Mouse (Mus musculus): ENCODE measurements around the gene Prkaa2. TPM values are rescaled to one million over a fixed set of nuclear protein-coding genes. Genes with fewer than 3 reads are reported as not detected.
"Not testable (repeated sequence)": the region's sequence is repeated elsewhere in the genome, so short reads cannot be mapped to it uniquely, and the experiment has no call there.

The Prkaa2 gene
- polyA plus RNA-seq, 3 experiments from 2014 or later: not detected

GRCm38 (mm10) chr4:105015496-105015895, 94.2 kb downstream of the Prkaa2 start:
- no peak for ATAC-seq

DNA sequence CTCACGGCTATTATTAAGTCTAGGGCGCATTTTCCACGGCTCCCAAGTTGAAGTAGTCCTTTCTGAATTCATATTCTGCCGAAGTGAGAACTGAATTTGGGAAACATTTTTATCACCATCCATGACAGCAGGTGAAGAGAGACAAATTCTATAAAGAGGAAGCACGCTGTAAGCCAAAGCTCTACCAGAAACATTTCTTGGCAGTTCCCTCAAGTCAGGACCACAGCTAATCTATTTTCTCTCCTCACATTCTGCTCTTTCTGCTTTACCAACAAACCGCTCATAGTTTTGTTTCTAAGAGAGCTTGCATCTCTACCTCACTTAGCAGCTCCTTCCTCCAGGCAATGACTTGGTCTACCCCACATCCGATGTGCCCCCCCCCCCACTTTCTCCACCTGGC, 96.0 kb downstream of the Prkaa2 start:
- no peak for ATAC-seq

DNA sequence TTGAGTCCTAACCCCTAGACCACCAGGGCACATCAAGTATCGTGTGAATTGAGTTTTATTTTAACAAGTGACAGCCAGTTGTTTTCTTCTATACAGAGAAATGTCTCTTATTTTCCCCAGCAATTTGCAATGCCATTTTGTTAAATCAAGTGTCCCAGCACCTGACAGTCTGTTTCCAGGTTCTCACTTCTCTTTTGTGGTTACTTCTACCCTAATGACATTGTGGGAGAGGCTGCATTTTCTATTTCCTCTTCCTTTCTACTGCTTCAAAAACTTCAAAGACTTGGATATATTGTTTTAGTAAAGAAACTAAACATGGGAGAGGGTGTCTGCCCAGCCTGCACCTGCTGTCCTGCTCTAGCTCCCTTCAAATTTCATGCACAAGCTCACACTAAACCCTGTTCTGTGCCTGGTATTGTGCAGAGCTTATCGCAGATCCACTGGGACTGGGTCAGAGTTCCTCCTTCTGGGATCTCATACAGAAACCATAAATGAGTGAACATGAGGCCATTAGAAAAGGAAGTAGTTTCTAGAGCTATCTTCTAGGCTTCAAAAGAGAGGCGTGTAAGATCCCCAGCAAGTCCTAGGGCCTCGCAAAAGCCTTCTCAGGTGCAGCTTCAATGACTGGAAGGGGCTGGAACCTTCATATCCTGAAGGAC, 102.2 kb downstream of the Prkaa2 start:
- no peak for ATAC-seq

- ATAC-seq: not testable (repeated sequence)
Measured at GRCm38 (mm10) chr4:105004649-105005048, 105.0 kb downstream of the Prkaa2 start.

DNA sequence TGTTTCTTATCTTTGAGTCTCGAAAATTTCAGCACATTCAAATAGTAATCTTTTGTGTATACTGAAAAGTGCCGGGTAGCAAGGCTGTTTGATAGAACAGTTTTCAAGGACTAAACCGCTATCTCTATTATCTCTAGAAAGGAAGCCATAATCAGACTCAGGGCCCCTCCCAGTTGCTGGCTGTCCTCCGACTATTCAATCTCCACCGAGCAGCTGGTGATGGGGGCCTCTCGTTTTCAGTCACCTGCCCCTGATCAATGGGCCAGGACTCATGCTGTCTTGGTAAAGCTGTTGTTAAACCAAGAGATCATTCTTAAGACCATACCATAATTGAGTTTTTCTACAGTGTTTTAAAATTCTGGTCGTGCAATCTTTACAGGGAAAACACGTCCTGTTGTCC, 105.6 kb downstream of the Prkaa2 start:
- no peak for ATAC-seq

GRCm38 (mm10) chr4:105001736-105002135, 108.0 kb downstream of the Prkaa2 start:
- ATAC-seq: no peak

DNA sequence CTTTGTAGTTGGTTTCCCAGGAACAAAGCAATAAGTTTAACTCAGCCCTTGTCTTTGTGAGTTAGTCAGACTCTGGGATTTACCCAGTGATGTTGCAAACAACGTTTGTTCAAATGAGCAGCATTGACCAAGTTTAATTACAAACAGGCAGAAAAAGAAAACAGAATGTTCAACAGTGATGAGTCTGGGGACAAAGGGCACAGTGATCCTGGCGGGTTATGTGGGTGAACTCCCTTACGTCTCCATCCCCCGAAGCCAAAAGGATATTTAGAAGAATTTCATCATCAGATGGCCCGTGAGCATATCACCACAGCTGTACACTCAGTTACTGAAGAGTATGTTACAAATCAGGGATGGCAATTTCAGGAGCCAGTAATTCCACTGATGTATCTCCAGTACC, 110.0 kb downstream of the Prkaa2 start:
- no peak for ATAC-seq

GRCm38 (mm10) chr4:104993140-104993874, 116.4 kb downstream of the Prkaa2 start:
- ATAC-seq: no peak

- ATAC-seq: no peak
Measured at GRCm38 (mm10) chr4:104992271-104992670, 117.4 kb downstream of the Prkaa2 start.

GRCm38 (mm10) chr4:104990686-104991085, 119.0 kb downstream of the Prkaa2 start:
- ATAC-seq: no peak

GRCm38 (mm10) chr4:104990016-104990415, 119.7 kb downstream of the Prkaa2 start:
- no peak for ATAC-seq

DNA sequence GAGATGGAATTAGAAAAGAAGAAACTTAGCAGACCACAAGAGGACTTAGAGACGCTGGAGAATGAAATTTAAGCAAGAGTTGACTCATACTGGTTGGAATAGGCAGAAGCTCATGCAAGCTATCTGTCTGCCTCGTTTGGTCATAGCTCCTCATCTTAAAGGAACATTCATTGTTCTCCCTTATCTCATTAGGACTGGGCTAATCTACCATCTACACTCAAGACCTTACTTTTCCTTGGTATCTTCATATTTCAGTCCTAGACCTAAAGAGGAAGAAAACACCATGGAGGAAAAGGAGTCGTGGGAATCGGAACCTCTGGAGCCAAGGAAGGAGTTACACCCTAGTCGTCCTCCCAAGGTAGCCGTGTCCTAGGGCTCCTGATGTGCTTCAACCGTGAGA, 121.0 kb downstream of the Prkaa2 start:
- ATAC-seq: no peak

GRCm38 (mm10) chr4:104988102-104988501, 121.6 kb downstream of the Prkaa2 start:
- no peak for ATAC-seq

DNA sequence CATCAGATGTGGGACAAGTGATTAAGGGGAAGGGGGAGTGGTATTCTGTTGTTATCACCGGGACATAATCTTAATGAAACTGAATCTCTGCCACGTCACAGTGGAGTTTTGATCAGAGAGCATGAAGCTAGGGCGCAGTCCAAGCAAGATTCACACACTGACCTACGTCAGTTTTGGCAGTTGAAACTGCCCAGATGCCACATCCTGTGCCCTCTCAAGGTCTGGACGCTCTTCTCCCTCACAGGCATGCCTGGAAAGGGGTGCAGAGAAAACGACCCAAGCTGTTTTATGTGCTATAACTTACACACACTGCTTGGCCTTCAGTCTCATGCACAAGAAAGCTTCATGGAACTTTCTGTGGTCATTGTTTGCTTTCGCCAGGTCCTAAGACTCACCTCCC, 122.1 kb downstream of the Prkaa2 start:
- no peak for ATAC-seq

GRCm38 (mm10) chr4:104985960-104986632, 123.6 kb downstream of the Prkaa2 start:
- ATAC-seq: no peak

Other genes with a start within 250 kb of the Prkaa2 start
- gene C8a, start 233.5 kb downstream of the Prkaa2 start, polyA plus RNA-seq (2017; shearing (Covaris generic)): not detected
- gene Fyb2, start 196.4 kb downstream of the Prkaa2 start, polyA plus RNA-seq (2017; shearing (Covaris generic)): not detected
- gene Plpp3, start 47.5 kb upstream of the Prkaa2 start, polyA plus RNA-seq (2017; shearing (Covaris generic)): under 1 TPM in 1 of 3 experiments, not detected in 2; 0.15 TPM